Mouse (Mus musculus): ENCODE results near the gene Psmd14. TPM values are rescaled to one million over a fixed set of nuclear protein-coding genes. Genes with fewer than 3 reads are reported as not detected.

The Psmd14 gene
- polyA plus RNA-seq, 1 experiment from 2014 or later: 296 TPM

DNA sequence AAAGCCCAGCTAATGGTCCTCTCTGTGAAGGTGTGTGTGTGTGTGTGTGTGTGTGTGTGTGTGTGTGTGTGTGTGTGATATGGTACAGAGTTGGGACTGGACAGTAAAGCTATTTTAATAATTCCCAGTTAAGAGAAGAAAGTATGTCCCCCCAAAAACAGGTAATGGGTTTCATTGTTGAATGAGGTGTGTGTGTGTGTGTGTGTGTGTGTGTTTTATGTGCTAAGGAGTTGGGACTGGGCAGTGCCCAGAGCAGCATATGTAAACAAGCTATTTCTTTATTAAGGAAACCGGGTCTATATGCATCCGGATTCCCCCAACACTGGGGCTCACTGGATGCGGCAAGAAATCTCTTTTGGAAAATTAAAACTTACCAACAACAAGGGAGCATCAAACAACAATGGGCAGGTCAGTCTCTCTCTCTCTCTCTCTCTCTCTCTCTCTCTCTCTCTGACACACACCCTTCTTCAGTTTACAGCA is 94.9 kb downstream of the Psmd14 start:
- H3K9ac ChIP-seq (ENCODE audit: low read length): peak overlapping the region; percentile 87
- H3K4me1 ChIP-seq (ENCODE audit: control insufficient read depth, insufficient read depth, low read length): peaks cover 4% of the 10 kb centered on the region
- H3K36me3 ChIP-seq (ENCODE audit: control insufficient read depth, insufficient read depth, low read length): no peaks in the 10 kb centered on the region
- H3K27ac ChIP-seq (ENCODE audit: low read depth, low read length): peak overlapping the region; percentile 98
- no peaks in the 10 kb centered on the region for H3K9me3 ChIP-seq (replicated peaks; ENCODE audit: control insufficient read depth, low read length)
- H3K4me2 ChIP-seq (ENCODE audit: low read length): peak overlapping the region; percentile 90
- 4% methylated on average over 3 of the region's 3 CpGs for WGBS
- peaks cover 40% of the 10 kb centered on the region for H3K27me3 ChIP-seq (replicated peaks; ENCODE audit: control insufficient read depth, insufficient read depth, low read length)
- H3K4me3 ChIP-seq (ENCODE audit: low read depth, low read length): peak overlapping the region; percentile 51
- DNase-seq (ENCODE audit: low spot score): no peak
- ATAC-seq: no peak

- H3K4me3 ChIP-seq (ENCODE audit: low read depth, low read length): peak overlapping the region; percentile 51
- H3K27ac ChIP-seq (ENCODE audit: low read depth, low read length): peak overlapping the region; percentile 98
- 2% methylated on average over 22 of the region's 22 CpGs for WGBS
- DNase-seq (ENCODE audit: low spot score): peak; percentile 65
- peak; percentile 36; the same call in 1 of the 2 replicates for ATAC-seq
- 0 out of 2 replicates have a peak, but pooled peaks cover 7% of the 10 kb centered on the region for H3K36me3 ChIP-seq (ENCODE audit: control insufficient read depth, insufficient read depth, low read length)
- H3K4me2 ChIP-seq (ENCODE audit: low read length): peak overlapping the region; percentile 90
- H3K9me3 ChIP-seq (replicated peaks; ENCODE audit: control insufficient read depth, low read length): no peaks in the 10 kb centered on the region
- H3K4me1 ChIP-seq (ENCODE audit: control insufficient read depth, insufficient read depth, low read length): peaks cover 4% of the 10 kb centered on the region
- H3K9ac ChIP-seq (ENCODE audit: low read length): peak overlapping the region; percentile 87
- H3K27me3 ChIP-seq (replicated peaks; ENCODE audit: control insufficient read depth, insufficient read depth, low read length): peaks cover 43% of the 10 kb centered on the region
Observed at GRCm38 (mm10) chr2:61807151-61807550, 95.7 kb downstream of the Psmd14 start.

- 0 out of 2 replicates have a peak, but pooled peaks cover 10% of the 10 kb centered on the region for H3K36me3 ChIP-seq (ENCODE audit: control insufficient read depth, insufficient read depth, low read length)
- peak overlapping the region; percentile 51 for H3K4me3 ChIP-seq (ENCODE audit: low read depth, low read length)
- ATAC-seq (no peak), DNase-seq (ENCODE audit: low spot score) (no peak)
- peak overlapping the region; percentile 98 for H3K27ac ChIP-seq (ENCODE audit: low read depth, low read length)
- H3K4me2 ChIP-seq (ENCODE audit: low read length): peak overlapping the region; percentile 90
- peak overlapping the region; percentile 87 for H3K9ac ChIP-seq (ENCODE audit: low read length)
- H3K27me3 ChIP-seq (replicated peaks; ENCODE audit: control insufficient read depth, insufficient read depth, low read length): peaks cover 40% of the 10 kb centered on the region
- no peaks in the 10 kb centered on the region for H3K9me3 ChIP-seq (replicated peaks; ENCODE audit: control insufficient read depth, low read length)
- WGBS: 13% methylated on average over 2 of the region's 2 CpGs
- peaks cover 3% of the 10 kb centered on the region for H3K4me1 ChIP-seq (ENCODE audit: control insufficient read depth, insufficient read depth, low read length)
Observed at GRCm38 (mm10) chr2:61807781-61808180, 96.3 kb downstream of the Psmd14 start.

DNA sequence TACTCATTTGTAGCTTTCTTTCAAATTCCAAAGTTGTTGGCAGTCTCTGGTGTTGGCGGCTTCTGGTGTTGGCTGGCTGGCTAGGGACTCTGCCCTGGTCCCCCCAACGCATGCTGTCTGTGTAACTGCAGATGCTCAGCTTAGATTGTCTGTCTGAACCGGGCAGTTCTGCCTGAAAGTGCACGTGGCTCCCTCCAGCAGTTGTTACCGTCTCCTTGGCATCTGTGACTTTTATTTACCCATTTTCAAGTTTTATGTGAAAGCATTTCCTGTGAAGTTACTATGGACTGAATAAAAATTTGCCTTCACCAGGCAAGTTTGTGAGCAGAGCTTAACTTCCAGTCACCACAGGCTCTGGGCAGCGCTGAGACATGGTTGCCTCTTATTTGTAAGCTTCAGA is 97.3 kb downstream of the Psmd14 start:
- DNase-seq (ENCODE audit: low spot score): peak; percentile 48
- peak overlapping the region; percentile 82 for H3K9ac ChIP-seq (ENCODE audit: low read length)
- peak overlapping the region; percentile 82 for H3K27ac ChIP-seq (ENCODE audit: low read depth, low read length)
- no peaks in the 10 kb centered on the region for H3K9me3 ChIP-seq (replicated peaks; ENCODE audit: control insufficient read depth, low read length)
- H3K4me1 ChIP-seq (ENCODE audit: control insufficient read depth, insufficient read depth, low read length): no peaks in the 10 kb centered on the region; the same call in 1 of the 2 replicates
- H3K4me3 ChIP-seq (ENCODE audit: low read depth, low read length): peak overlapping the region; percentile 51
- peak overlapping the region; percentile 90 for H3K4me2 ChIP-seq (ENCODE audit: low read length)
- H3K36me3 ChIP-seq (ENCODE audit: control insufficient read depth, insufficient read depth, low read length): 0 out of 2 replicates have a peak, but pooled peaks cover 10% of the 10 kb centered on the region
- no peak for ATAC-seq
- WGBS: 3% methylated on average over 6 of the region's 6 CpGs
- H3K27me3 ChIP-seq (replicated peaks; ENCODE audit: control insufficient read depth, insufficient read depth, low read length): peaks cover 38% of the 10 kb centered on the region

- 0 out of 2 replicates have a peak, but pooled peaks cover 10% of the 10 kb centered on the region for H3K36me3 ChIP-seq (ENCODE audit: control insufficient read depth, insufficient read depth, low read length)
- H3K9ac ChIP-seq (ENCODE audit: low read length): peak overlapping the region; percentile 82
- no peak for ATAC-seq
- H3K27ac ChIP-seq (ENCODE audit: low read depth, low read length): peak overlapping the region; percentile 82; the same call in 1 of the 2 replicates
- DNase-seq (ENCODE audit: low spot score): no peak
- peak overlapping the region; percentile 90 for H3K4me2 ChIP-seq (ENCODE audit: low read length)
- no peaks in the 10 kb centered on the region for H3K9me3 ChIP-seq (replicated peaks; ENCODE audit: control insufficient read depth, low read length)
- WGBS: 0% methylated on average over 1 of the region's 1 CpGs
- no peaks in the 10 kb centered on the region; the same call in 1 of the 2 replicates for H3K4me1 ChIP-seq (ENCODE audit: control insufficient read depth, insufficient read depth, low read length)
- peak overlapping the region; percentile 51 for H3K4me3 ChIP-seq (ENCODE audit: low read depth, low read length)
- peaks cover 44% of the 10 kb centered on the region for H3K27me3 ChIP-seq (replicated peaks; ENCODE audit: control insufficient read depth, insufficient read depth, low read length)
Observed at GRCm38 (mm10) chr2:61809381-61809780, 97.9 kb downstream of the Psmd14 start.

DNA sequence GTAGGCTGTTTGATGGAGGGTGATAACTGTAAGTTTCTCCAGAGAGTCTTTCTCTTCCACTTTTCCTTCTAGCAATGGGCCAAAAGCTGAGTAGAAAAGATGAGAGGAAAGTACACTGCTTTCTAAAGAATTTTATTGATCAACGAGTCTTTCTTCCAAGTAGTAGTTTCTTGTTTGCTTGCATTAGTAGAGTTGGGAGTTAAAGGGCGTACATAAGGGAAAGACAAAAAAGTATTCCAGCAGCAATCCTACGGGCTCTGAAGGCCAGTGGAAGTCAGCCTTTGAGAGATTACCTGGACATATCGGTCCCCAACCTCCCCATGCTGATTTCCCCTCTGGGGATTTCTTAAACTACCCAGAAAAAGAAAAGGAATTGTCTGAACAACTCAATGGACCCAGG is 99.3 kb downstream of the Psmd14 start:
- Histone ChIP-seq H3K27me3 (replicated peaks; ENCODE audit: control insufficient read depth, insufficient read depth, low read length) (peaks cover 49% of the 10 kb centered on the region), H3K9ac (ENCODE audit: low read length) (peak overlapping the region; percentile 82), H3K4me3 (ENCODE audit: low read depth, low read length) (peak overlapping the region; percentile 51), H3K9me3 (replicated peaks; ENCODE audit: control insufficient read depth, low read length) (no peaks in the 10 kb centered on the region), H3K4me2 (ENCODE audit: low read length) (peak overlapping the region; percentile 90), H3K4me1 (ENCODE audit: control insufficient read depth, insufficient read depth, low read length) (peaks cover 5% of the 10 kb centered on the region), H3K36me3 (ENCODE audit: control insufficient read depth, insufficient read depth, low read length) (0 out of 2 replicates have a peak, but pooled peaks cover 10% of the 10 kb centered on the region), H3K27ac (ENCODE audit: low read depth, low read length) (peak overlapping the region; percentile 82)
- no peak for DNase-seq (ENCODE audit: low spot score)
- WGBS: 32% methylated on average over 4 of the region's 4 CpGs
- ATAC-seq: no peak

DNA sequence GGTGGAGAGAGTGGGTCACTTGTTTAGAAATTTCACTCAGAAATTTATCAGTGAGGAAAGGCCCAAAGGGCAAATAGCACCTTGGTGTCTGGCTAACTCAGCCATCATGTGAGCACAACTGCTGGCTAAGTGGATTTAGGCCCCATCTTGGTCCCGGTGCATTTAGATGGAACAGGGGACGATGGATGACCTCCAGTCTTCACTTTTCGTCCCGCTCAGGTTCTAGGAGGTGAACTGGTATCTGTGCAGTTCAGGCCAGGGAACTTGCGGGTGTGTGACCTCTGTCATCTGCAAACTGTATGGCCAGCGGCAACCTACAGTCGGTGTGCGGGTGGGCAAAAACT is 99.6 kb downstream of the Psmd14 start:
- ATAC-seq (no peak), DNase-seq (ENCODE audit: low spot score) (peak; percentile 33)
- peak overlapping the region; percentile 82 for H3K27ac ChIP-seq (ENCODE audit: low read depth, low read length)
- WGBS: 19% methylated on average over 8 of the region's 8 CpGs
- H3K4me3 ChIP-seq (ENCODE audit: low read depth, low read length): peak overlapping the region; percentile 51
- peaks cover 49% of the 10 kb centered on the region for H3K27me3 ChIP-seq (replicated peaks; ENCODE audit: control insufficient read depth, insufficient read depth, low read length)
- peak overlapping the region; percentile 90 for H3K4me2 ChIP-seq (ENCODE audit: low read length)
- 0 out of 2 replicates have a peak, but pooled peaks cover 10% of the 10 kb centered on the region for H3K36me3 ChIP-seq (ENCODE audit: control insufficient read depth, insufficient read depth, low read length)
- no peaks in the 10 kb centered on the region for H3K9me3 ChIP-seq (replicated peaks; ENCODE audit: control insufficient read depth, low read length)
- H3K4me1 ChIP-seq (ENCODE audit: control insufficient read depth, insufficient read depth, low read length): peaks cover 9% of the 10 kb centered on the region
- H3K9ac ChIP-seq (ENCODE audit: low read length): peak overlapping the region; percentile 82

- ATAC-seq (peak; percentile 55), DNase-seq (ENCODE audit: low spot score) (peak; percentile 62)
- peak overlapping the region; percentile 51 for H3K4me3 ChIP-seq (ENCODE audit: low read depth, low read length)
- peak overlapping the region; percentile 82 for H3K9ac ChIP-seq (ENCODE audit: low read length)
- peaks cover 49% of the 10 kb centered on the region for H3K27me3 ChIP-seq (replicated peaks; ENCODE audit: control insufficient read depth, insufficient read depth, low read length)
- H3K36me3 ChIP-seq (ENCODE audit: control insufficient read depth, insufficient read depth, low read length): 0 out of 2 replicates have a peak, but pooled peaks cover 10% of the 10 kb centered on the region
- WGBS: under 1% methylated on average over 115 of the region's 121 CpGs
- no peaks in the 10 kb centered on the region for H3K9me3 ChIP-seq (replicated peaks; ENCODE audit: control insufficient read depth, low read length)
- peaks cover 9% of the 10 kb centered on the region for H3K4me1 ChIP-seq (ENCODE audit: control insufficient read depth, insufficient read depth, low read length)
- peak overlapping the region; percentile 82 for H3K27ac ChIP-seq (ENCODE audit: low read depth, low read length)
- peak overlapping the region; percentile 90 for H3K4me2 ChIP-seq (ENCODE audit: low read length)
Observed at GRCm38 (mm10) chr2:61811507-61812421, 100.3 kb downstream of the Psmd14 start.

Measured in forebrain, embryonic 14.5 days (tissue).